Mouse (Mus musculus) right cerebral cortex, postnatal 25 days (tissue): Measurements from ENCODE around the gene Hacd3.
A peak's percentile ranks its signal among the peaks of the same experiment; 100 is the strongest.
"Not testable (repeated sequence)": the region's sequence is repeated elsewhere in the genome, so short reads cannot be mapped to it uniquely, and the experiment has no call there.

Source experiments
- DNase-seq: peaks from one replicate; pipeline ENCODE4 v3.0.0; 2022

Gene Hacd3

GRCm38 (mm10) chr9:65016978-65017827, 4.3 kb downstream of the Hacd3 start:
- DNase-seq = no peak

GRCm38 (mm10) chr9:65016241-65016977, 5.1 kb downstream of the Hacd3 start:
- no peak for DNase-seq

- DNase-seq = no peak
These were observed 5.9 kb downstream of the Hacd3 start for GRCm38 (mm10) chr9:65015461-65016222.

- no peak for DNase-seq
These were observed 10.2 kb downstream of the Hacd3 start for GRCm38 (mm10) chr9:65011304-65011703.

GRCm38 (mm10) chr9:65010632-65011031, 10.9 kb downstream of the Hacd3 start:
- no peak for DNase-seq

- no peak for DNase-seq
These were observed 15.8 kb downstream of the Hacd3 start for GRCm38 (mm10) chr9:65005737-65006136.

GRCm38 (mm10) chr9:65001481-65001880, 20.0 kb downstream of the Hacd3 start:
- no peak for DNase-seq

- DNase-seq = not testable (repeated sequence)
These were observed 26.0 kb downstream of the Hacd3 start for GRCm38 (mm10) chr9:64995464-64995863.

- no peak for DNase-seq
These were observed 31.2 kb downstream of the Hacd3 start for GRCm38 (mm10) chr9:64990291-64990690.

GRCm38 (mm10) chr9:64988443-64988842, 33.0 kb downstream of the Hacd3 start:
- no peak for DNase-seq

- no peak for DNase-seq
These were observed 33.8 kb downstream of the Hacd3 start for GRCm38 (mm10) chr9:64987651-64988050.

GRCm38 (mm10) chr9:64985807-64986206, 35.7 kb downstream of the Hacd3 start:
- DNase-seq = no peak

GRCm38 (mm10) chr9:64985037-64985794, 36.3 kb downstream of the Hacd3 start:
- no peak for DNase-seq

- DNase-seq = no peak
These were observed 39.6 kb downstream of the Hacd3 start for GRCm38 (mm10) chr9:64981904-64982303.

GRCm38 (mm10) chr9:64980548-64980947, 40.9 kb downstream of the Hacd3 start:
- no peak for DNase-seq

GRCm38 (mm10) chr9:64960978-64961320, 60.5 kb downstream of the Hacd3 start:
- DNase-seq = no peak

- peak; percentile 94 for DNase-seq
These were observed 61.1 kb downstream of the Hacd3 start, which contains the start of gene Ints14 for GRCm38 (mm10) chr9:64960117-64960977. Gene Ints14, plus strand, starts transcription at chr9:64960905.

GRCm38 (mm10) chr9:64957276-64957675, 64.2 kb downstream of the Hacd3 start:
- DNase-seq = no peak

- no peak for DNase-seq
These were observed 65.2 kb downstream of the Hacd3 start for GRCm38 (mm10) chr9:64956337-64956736.

- DNase-seq = no peak
These were observed 68.3 kb downstream of the Hacd3 start for GRCm38 (mm10) chr9:64953190-64953589.

GRCm38 (mm10) chr9:64952055-64952454, 69.4 kb downstream of the Hacd3 start:
- no peak for DNase-seq
